Mouse (Mus musculus): ENCODE measurements at regions not wholly inside any gene's neighbourhood (a gene's known extent, or its start where the extent isn't known, plus 50 kb on each side); places are given as distances from the start of the nearest gene placed in this dataset.

GRCm38 (mm10) chr10:91701822-91702221 is 520.7 kb upstream of the Tmpo start:
- no peak for TF ChIP-seq POLR2A (IDR thresholded peaks at IDR 0.05; ENCODE audit: borderline replicate concordance, extremely low read depth, insufficient read depth, insufficient read length, poor library complexity, severe bottlenecking)
- no peak for TF ChIP-seq CTCF (IDR thresholded peaks at IDR 0.05; ENCODE audit: borderline replicate concordance, extremely low read depth, insufficient read depth, insufficient read length)
